Mouse (Mus musculus): ENCODE measurements around the gene Lrrc25.
A peak's percentile ranks its signal among the peaks of the same experiment; 100 is the strongest.

Gene Lrrc25

DNA sequence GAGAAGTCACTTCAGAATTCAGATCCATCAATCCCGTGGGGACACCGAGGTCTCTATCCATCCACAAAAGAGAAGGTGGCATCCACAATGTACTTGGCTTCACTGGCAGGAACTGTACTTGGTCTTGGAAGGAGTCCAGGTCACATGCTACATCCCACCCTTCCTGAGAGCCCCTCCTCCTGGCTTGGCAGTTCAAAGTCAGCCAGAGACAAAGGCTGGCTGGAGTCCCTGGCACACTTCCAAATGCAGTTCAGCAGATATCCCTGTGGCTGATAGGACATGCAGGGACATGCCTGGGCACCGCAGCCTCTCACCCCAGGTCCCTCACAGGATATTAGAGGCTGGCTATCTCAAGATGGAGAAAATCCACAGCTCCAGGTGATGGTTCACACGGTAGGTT lies 33.4 kb downstream of the Lrrc25 start:
- peak; percentile 37 for DNase-seq

DNA sequence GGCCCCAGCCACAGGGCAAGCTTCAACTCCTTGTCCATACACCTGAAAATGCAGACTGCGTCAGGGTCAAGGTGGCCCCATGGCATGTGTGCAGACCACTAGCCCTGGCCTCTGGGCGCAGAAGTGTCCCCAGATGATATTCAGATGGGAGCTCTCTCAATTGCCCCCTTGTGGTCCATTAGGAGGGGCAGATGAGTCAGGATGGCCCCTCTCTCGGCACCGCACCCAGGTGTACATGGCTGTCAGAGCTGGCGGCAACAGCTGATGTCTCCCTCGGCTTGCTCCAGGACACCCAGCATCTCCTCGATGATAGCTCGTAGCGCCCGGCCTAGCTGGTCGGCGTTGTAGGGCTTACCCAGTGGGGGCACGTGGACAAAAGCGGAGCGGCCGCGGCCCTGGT lies 34.4 kb downstream of the Lrrc25 start:
- DNase-seq: no peak

DNA sequence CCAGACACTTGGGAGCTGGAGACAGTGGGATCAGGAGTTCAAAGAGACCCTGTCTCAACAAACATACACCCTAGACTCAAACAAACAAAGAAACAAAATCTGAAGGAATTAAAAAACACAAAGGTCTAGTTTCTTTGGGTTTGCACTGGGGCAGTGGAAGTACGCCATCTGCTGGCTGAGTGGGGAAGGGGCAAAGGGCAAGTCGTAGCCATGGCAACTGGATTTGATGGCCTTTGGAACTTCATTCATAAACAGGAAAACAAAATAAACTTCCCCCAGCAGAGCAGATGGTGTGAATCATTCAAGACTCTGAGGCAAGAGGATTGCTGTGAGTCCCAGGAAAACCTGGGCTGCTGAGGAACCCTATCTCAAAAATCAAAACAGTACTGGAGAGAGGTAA lies 37.3 kb downstream of the Lrrc25 start:
- no peak for DNase-seq

DNA sequence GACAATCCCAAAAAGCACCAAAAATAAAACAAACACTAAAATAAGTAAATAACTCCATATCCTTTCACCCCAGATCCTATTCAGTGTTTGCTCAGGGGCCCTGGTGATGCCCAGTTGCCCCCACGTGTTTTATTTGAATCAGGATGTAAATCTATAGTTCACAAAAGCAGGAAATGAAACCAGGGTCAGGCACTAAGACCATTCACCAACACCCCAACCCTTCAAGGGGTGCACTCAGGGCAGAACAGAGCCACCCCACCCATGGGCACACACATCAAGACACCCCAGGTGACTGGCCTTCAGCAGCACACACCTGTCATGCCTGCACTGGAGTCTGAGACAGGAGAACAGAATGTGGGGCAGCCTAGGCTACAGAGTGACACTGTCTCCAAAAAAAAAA lies 38.2 kb downstream of the Lrrc25 start:
- DNase-seq: no peak

DNA sequence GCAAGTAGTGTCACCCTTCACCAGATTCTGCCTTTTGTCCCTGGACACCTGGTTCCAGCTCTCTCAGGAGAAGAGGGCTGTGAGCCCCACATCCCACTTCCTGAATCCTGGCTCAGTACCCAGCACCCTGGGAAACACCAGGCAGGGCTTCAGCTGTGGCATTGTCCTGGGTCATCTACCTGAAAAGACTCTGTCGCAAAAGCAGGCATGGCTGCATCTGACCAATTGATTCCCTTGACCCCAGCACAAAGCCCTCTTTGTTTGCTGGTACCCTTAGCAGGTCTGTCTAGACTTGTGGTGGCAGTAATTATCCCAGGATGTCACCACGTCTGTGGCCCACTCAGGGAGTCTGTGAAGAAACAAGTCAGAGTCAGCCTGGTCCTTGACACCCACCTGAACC lies 39.5 kb downstream of the Lrrc25 start:
- no peak for DNase-seq

DNA sequence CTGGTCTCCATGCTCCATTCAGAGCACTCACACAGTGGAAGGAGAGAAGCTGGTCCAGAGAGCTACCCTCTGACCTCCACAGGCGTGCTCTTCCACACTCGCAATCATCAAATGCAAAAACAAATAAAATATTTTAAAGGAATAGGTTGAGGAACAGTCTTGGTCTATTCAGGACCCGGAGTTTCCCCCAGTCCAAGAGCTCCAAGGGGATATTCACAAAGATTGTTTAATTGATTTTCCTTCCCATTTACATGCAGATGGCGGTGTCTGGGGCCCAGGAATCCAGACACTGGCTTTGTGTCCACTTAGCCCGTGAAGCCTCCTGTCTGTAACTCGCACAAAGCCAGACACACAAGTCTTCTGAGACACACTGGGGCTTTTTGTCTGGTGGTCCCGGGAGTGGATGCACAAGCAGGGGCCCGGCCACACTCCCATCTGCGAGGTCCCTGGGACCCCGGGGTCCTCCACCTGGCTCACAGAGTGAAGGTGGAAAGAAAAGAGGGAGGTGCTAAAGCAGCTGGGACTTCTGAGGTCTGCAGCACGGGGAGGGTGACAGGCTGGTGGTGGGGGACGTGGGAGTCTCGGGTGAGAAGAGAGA lies 40.3 kb downstream of the Lrrc25 start:
- DNase-seq: no peak

DNA sequence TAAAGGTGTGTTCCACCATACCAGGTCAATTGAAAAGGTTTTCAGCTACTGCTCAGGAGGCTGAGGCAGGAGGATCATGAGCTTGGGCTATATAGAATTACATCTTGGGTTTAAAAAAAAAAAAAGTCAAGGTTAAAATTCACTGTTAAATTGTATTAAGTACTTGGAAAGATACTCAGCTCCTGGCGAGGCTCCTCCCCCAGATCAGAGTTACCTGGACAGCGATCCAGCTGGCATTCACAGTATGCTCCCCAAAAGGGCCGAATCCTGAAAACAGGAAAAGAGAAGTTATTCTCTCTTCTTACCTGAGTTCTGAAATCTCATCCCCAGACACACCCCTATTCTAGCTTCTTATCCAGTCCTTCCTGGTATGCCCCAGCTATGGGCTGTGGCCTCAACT lies 41.3 kb downstream of the Lrrc25 start:
- DNase-seq: no peak

DNA sequence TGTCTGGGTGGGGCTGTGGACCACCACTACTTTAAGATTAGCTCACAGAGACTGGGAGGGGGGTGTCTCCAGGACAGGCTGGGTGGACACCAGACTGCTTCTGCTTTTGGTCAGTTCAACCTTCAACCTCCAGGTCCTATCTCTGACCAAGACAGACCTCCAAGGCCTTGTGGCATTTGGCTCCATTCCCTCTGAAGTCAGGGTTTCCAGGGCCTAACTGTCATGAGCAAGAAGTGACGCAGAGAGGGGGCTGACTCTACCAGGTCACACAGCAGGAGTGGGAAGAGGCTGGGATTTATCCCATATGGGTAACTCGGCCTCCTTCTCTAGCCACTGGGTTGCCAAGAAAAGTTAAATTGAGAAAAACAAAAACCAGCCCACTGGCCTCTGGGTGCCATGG lies 41.8 kb downstream of the Lrrc25 start:
- no peak for DNase-seq

DNA sequence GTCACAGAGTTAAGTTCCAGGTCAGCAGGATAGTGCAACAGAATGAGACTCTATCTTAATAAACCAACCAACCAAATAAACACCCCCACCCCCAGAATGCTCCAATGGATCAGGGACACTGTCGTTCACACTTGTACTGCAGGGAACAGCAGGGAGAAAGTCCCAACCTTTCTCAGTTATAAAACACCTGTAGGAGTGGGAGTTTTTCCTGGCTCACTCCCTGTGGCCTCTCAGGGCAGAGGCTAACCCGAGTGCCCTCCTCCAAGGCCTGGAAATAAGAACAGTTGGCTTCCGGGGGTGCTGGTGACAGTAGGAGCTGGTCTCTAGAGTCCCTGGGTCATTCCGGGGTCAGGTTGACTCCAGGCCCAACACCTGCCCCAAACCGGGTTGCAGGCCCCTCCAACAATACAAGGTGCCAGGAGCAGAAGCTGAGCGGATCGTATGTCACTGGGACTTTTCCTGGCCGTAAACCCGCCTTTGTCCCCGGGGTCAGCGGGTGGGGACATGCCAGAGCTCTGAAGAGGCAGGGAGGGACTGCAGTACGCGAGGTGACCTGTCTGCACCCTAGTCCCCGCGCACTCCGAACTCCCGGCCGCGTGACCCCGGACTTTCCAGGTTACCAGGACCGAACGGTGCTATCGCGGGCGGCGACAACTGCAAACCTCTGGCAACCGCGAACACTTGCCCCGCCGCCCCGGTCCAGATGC lies 43.1 kb downstream of the Lrrc25 start:
- DNase-seq: no peak

DNA sequence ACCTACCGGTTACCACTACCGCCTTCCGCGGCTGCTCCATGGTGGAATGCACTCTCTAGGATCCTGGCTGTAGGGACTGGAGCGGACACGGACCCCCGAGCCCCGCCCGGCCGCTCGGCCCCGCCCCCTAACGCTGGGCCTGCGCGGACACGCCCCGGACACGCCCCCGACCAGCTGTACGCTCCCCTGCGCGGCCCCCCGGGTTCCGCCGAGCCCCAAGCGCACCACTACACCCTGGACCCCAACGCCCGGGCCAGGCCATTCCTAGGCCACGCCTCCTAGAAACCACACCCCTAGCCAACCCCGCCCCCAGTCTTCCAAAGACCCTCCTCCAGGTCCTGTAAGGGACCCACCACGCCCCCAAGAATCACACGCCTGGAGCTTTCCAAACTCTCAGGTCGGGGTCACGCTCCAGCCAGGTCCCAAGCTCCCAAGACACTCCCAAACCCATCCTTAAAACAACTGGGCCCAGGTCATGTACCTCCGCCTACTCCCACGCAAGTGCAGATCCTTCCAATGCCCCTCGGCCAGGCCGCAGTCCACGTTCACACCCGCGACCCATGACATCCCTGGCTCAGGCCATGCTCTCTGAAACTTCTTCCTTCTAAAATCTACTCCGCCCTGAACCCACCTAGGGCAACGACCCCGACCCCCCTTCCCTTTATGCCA lies 43.8 kb downstream of the Lrrc25 start:
- peak; percentile 57 for DNase-seq

DNA sequence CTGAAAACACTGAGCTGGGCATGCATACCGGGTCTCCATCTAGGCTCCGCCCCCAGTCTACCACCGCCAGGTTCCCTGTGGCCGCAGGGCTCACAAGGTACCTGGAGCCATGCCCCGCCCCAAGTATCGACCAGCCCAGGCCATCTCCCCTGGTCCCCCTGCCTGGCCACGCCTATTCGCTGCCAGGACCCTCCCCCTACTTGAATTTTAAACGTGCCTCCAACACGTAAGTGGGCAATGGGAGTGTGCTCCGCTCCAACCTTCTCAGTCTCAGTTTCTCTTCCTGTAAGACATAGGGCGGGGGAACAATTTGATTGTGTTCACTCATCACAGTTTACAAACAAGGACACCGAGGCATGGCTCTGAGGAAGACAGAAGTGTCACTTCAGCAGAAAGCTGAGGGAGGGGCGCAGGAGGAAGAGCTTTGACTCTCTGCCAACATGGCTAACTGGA lies 44.3 kb downstream of the Lrrc25 start, which contains the start of gene Pgpep1:
Gene Pgpep1 (minus strand): TSS at position 116 of the 453 bp plus-strand sequence.
- DNase-seq: no peak

DNA sequence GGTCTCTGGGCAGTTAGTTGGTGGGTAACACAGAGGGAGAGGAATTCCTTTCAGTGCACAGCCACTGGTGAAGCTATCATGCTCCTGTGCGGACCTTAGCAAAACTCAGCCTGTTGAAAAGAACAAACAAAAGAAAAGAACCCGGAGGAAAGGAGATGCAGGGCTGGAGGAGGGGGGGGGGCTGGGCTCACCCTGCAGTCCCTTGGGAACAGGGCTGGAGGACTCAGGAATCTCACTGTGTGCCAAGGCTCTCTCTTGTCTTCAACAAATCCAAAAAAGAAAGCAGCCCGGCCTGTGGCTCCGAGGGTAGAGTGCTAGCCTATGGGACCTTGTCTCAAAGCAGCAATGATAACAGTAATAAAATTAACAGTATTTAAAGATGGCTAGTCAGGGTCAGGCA lies 47.7 kb downstream of the Lrrc25 start:
- DNase-seq: no peak

DNA sequence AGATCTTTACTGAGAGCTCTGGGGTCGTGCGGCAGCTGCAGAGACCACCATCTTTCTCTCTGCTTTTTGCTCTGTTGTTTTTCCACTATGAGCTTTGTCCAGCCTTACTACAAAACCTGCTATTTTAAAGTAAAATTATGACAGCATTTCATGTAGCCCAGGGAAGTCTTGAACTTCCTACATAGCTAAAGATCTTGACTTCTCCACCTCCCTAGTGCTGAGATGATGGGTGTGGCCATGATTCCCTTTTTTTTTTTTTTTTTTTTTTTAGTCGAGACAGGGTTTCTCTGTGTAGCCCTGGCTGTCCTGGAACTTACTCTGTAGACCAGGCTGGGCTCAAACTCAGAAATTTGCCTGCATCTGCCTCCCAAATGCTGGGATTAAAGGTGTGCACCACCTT lies 48.7 kb downstream of the Lrrc25 start:
- no peak for DNase-seq

DNA sequence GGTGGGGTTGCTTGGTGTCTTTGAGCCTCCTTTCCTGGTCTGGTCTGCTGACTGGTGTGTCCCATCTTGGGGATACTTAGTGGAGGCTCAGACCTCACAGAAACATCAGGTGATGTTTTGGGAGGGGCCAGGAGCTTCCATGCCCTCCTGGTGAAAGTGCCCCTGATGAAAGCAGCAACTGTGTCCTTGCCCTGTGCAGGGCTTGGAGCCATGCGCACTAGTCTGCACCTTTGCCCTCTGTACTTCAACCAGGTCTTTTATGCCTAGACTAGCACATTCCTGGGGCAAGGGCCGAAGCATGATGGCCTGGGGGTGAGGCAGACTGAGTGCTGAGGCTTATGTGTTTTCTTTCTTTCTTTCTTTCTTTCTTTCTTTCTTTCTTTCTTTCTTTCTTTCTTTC lies 49.6 kb downstream of the Lrrc25 start:
- DNase-seq: no peak

DNA sequence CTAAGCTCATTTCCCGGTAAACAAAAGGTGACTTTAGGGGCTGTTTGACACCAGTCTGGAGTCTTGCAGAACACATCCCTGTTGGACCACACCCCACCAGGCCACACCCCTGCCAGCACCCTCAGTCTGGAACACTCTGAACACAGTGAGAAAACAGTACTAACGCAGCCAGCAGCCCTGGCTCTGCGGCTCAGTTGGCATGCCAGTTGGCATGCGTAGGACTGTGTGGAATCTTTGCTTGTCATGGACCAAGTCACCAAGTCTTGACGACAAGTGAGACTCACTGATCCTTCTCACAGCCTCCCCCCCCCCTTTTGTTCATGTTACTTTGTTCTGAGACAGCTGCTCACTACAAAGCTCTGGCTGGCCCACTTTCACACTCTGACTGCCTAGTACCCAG lies 51.1 kb downstream of the Lrrc25 start:
- DNase-seq: no peak

Measured in cerebellum, adult 11 months (tissue).